Mouse (Mus musculus) heart, embryonic 13.5 days (tissue): Measurements from ENCODE around the gene Sstr4. TPM values are rescaled to one million over a fixed set of nuclear protein-coding genes. Genes with fewer than 3 reads are reported as not detected.

ENCODE experiments used
- ATAC-seq: fragments of 200-750 bp; cut with Nextera tagmentation; 2 replicates; pipeline ENCODE4 v1.8.0; 2017; ENCODE audit warnings: moderate TSS enrichment; ENCODE audit not compliant: insufficient number of reproducible peaks, low FRiP score, low TSS enrichment; ENCODE audit errors: extremely low read depth
- H3K27ac ChIP-seq: fragments of 300-500 bp; sonication (generic); replicated peaks from 2 replicates; pipeline ENCODE4 v1.5.1; 2015; ENCODE audit warnings: moderate library complexity, mild to moderate bottlenecking, inconsistent platforms
- H3K27me3 ChIP-seq: fragments of 300-500 bp; sonication (generic); replicated peaks from 2 replicates; pipeline ENCODE4 v1.6.1; 2015; ENCODE audit warnings: mild to moderate bottlenecking, inconsistent platforms
- H3K36me3 ChIP-seq: fragments of 300-500 bp; sonication (generic); 2 replicates; pipeline ENCODE4 v1.6.1; 2015; ENCODE audit warnings: mild to moderate bottlenecking, inconsistent platforms
- H3K4me1 ChIP-seq: fragments of 300-500 bp; sonication (generic); 2 replicates; pipeline ENCODE4 v1.6.1; 2015; ENCODE audit warnings: inconsistent platforms
- H3K4me2 ChIP-seq: fragments of 300-500 bp; sonication (generic); 2 replicates; pipeline ENCODE4 v1.6.1; 2015; ENCODE audit warnings: inconsistent platforms, mild to moderate bottlenecking, moderate library complexity
- H3K4me3 ChIP-seq: fragments of 300-500 bp; sonication (generic); 2 replicates; pipeline ENCODE4 v1.5.1; 2015; ENCODE audit warnings: moderate library complexity, mild to moderate bottlenecking, inconsistent platforms
- H3K9ac ChIP-seq: fragments of 300-500 bp; sonication (generic); 2 replicates; pipeline ENCODE4 v1.6.1; 2015; ENCODE audit warnings: inconsistent platforms, mild to moderate bottlenecking, moderate library complexity
- H3K9me3 ChIP-seq: fragments of 300-500 bp; sonication (generic); 2 replicates; pipeline ENCODE4 v1.6.1; 2016; ENCODE audit warnings: inconsistent platforms
- WGBS: fragments of 180-500 bp; shearing (Covaris S2); methylation state at CpG from one replicate; pipeline ENCODE4 v1.1.7; 2015; ENCODE audit warnings: mixed read lengths; 5-methylcytosine and 5-hydroxymethylcytosine counted together
- polyA plus RNA-seq: library from polyadenylated mRNA; unstranded; fragments of >200 nt; fragmentation: Nextera tagmentation; extraction: Ambion mirVana; gene quantifications from 2 replicates; pipeline ENCODE4 v1.2.1, GENCODE M21; 2015

The Sstr4 gene
- polyA plus RNA-seq = 0.94 and 1.3 TPM in 2 replicates

- peaks cover 34% of the 10 kb centered on the region for H3K4me1 ChIP-seq
- H3K4me2 ChIP-seq = peak within 1 kb of the TSS; percentile 100
- peak within 1 kb of the TSS; percentile 64 for H3K4me3 ChIP-seq
- no peaks in the 10 kb centered on the region for H3K9me3 ChIP-seq
- peaks cover 75% of the 10 kb centered on the region for H3K27me3 ChIP-seq
- WGBS = 4% methylated on average over 83 of the region's 83 CpGs
- peak within 1 kb of the TSS; percentile 74 for H3K9ac ChIP-seq
- ATAC-seq = no peak
- H3K36me3 ChIP-seq = no peaks in the 10 kb centered on the region
- no peak within 1 kb of the TSS for H3K27ac ChIP-seq
Observed at GRCm38 (mm10) chr2:148395131-148396051, at the start of gene Sstr4. Gene Sstr4 (plus strand): TSS chr2:148395344.

DNA sequence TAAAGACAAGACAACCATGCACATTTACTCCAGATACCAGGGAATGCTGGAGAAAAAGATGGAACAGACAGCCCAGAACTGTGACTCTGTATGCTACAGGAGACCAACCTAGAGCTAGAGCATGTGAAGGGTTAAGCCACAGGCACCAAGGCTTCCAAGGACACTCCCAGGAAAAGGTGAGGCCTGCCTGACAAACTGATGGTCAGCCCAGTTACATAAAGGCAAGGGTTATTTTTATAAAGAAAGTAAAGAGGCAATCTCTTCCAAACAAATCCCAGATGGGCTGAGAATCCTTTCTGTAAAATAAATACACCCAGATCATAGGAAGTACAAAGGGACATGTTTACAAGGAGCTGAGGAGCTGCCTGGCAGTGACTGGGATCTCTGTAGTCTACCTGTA, 49.8 kb upstream of the Sstr4 start:
- Histone ChIP-seq H3K4me1 (no peaks in the 10 kb centered on the region), H3K36me3 (no peaks in the 10 kb centered on the region), H3K4me3 (no peak overlapping the region), H3K4me2 (no peak overlapping the region), H3K9ac (no peak overlapping the region), H3K9me3 (no peaks in the 10 kb centered on the region), H3K27ac (no peak overlapping the region), H3K27me3 (no peaks in the 10 kb centered on the region)
- no peak for ATAC-seq

DNA sequence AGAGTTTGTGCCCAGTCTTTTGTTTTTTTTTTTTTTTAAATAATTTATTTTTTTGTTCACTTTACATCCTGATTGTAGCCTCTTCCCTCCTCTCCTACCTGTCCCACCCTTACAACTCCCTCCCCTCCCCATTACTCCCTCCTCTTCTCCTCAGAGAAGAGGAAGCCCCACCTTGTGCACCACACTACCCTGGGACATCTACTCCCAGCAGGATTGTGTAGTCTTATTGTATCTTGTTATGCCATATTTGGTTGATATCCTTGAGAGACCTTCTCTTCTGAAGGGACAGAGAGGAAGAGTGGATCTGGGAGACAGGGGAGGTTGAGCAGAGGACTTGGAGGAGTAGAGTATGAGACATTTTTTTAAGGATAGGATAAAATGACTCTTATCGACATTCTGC, 48.2 kb upstream of the Sstr4 start:
- no peak overlapping the region for H3K27ac ChIP-seq
- H3K4me2 ChIP-seq = no peak overlapping the region
- H3K4me1 ChIP-seq = no peaks in the 10 kb centered on the region
- no peaks in the 10 kb centered on the region for H3K36me3 ChIP-seq
- no peak overlapping the region for H3K9ac ChIP-seq
- H3K27me3 ChIP-seq = no peaks in the 10 kb centered on the region
- ATAC-seq = no peak
- H3K4me3 ChIP-seq = no peak overlapping the region
- WGBS = 77% methylated on average over 1 of the region's 1 CpGs
- no peaks in the 10 kb centered on the region for H3K9me3 ChIP-seq

DNA sequence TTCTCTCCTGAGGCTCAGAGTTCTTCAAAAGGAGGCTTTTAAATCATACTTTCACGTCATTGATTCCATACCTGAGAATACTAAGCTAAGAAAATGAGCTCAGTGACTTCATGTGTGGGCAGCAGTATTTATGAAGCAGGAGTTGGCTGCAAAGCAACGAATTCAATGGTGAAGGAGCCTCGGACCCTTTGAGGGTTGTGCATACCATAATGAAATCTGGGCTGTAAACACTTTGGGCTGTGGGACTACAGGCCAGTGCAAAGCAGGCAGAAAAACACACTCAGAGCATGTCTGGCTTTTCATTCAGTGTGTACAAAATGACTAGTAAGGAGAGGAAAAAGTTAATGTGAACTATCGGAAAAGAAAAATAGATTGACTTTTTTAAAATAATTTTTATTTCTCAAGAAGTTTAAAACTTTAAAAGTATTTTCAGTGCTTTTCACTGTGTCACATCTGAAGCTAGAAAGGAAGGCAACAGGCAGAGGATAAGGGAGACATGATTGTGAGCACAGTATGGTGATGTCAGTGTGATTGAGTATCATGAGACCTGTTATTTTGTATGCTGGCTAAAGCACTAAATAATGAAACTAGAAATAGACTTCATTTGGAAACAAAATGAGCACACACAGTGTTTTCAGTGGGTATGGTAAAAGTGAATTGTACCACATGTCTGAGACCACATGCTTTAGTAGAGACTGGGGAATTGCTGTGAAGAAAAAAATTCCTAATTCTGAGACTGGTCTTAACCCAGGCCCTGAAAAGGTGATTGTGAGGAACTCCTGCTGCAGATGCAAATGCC, 45.4 kb upstream of the Sstr4 start:
- H3K4me1 ChIP-seq = no peaks in the 10 kb centered on the region
- WGBS = 71% methylated on average over 4 of the region's 4 CpGs
- no peak overlapping the region for H3K4me2 ChIP-seq
- H3K36me3 ChIP-seq = no peaks in the 10 kb centered on the region
- H3K9ac ChIP-seq = no peak overlapping the region
- no peaks in the 10 kb centered on the region for H3K27me3 ChIP-seq
- no peak overlapping the region for H3K4me3 ChIP-seq
- no peak for ATAC-seq
- H3K9me3 ChIP-seq = no peaks in the 10 kb centered on the region
- no peak overlapping the region for H3K27ac ChIP-seq

DNA sequence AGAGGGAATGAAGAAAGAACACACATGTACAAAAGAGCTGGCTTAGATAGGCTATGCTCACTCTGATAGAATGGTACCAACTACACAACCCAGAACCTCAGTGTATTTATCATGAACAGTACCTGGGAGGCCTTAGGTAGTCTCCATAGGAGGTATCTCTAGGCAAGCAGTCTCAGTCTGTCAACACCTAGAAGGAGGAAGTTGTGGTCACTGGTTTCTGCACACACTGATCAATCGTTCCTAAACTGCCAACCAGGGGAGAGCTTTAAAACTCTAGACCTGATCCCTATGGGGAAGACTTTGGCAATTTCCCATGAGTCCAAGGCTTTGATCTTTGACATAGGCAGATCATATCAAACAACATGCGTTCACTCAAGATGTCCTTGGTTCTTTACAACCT, 44.7 kb upstream of the Sstr4 start:
- H3K27ac ChIP-seq = no peak overlapping the region
- no peak overlapping the region for H3K4me3 ChIP-seq
- no peaks in the 10 kb centered on the region for H3K36me3 ChIP-seq
- WGBS = 44% methylated on average over 2 of the region's 2 CpGs
- H3K4me2 ChIP-seq = no peak overlapping the region
- no peak overlapping the region for H3K9ac ChIP-seq
- H3K9me3 ChIP-seq = no peaks in the 10 kb centered on the region
- H3K27me3 ChIP-seq = no peaks in the 10 kb centered on the region
- no peak for ATAC-seq
- no peaks in the 10 kb centered on the region for H3K4me1 ChIP-seq

DNA sequence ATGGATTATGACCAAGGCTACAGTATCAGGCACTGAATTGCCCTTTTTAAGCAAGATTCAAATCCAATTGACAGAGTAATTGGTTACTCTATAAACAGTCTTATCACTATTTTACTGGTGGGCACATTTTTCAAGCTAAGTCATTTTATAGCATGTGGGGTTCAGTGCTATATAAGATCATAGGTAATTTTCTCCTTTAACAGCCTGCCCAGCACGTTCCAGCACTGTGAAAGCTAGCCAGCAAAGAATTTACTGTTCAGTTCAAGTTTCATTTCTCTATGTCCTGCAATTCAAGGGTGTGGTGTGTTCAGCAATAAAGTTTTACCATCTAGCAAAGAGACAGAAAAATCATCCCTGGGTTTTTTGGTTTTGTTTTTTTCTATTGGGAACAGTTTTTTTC, 42.5 kb upstream of the Sstr4 start:
- Histone ChIP-seq H3K27me3 (no peaks in the 10 kb centered on the region), H3K4me3 (no peak overlapping the region), H3K36me3 (no peaks in the 10 kb centered on the region), H3K9me3 (no peaks in the 10 kb centered on the region), H3K9ac (no peak overlapping the region), H3K4me2 (no peak overlapping the region), H3K27ac (no peak overlapping the region), H3K4me1 (no peaks in the 10 kb centered on the region)
- WGBS = 67% methylated on average over 1 of the region's 1 CpGs
- ATAC-seq = no peak

DNA sequence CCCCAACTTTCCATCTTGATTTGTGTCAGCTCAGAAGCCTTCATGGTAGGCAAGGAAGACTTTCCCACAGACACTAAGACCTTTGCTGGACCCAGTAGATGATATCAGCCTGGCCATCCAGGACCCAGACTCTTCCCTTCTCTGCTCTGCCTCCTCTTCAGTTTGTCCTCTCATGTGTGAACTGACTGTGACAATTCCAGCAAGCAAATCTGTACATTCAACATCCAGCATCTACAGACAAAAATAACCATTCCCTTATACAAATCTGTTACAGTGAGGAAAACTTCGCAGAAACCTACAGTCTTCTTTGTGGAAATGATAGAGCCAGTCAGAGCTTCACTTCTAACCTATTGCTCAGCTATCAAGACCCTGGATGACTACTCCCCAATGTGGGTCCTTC, 38.0 kb upstream of the Sstr4 start:
- no peak overlapping the region for H3K27ac ChIP-seq
- no peaks in the 10 kb centered on the region for H3K27me3 ChIP-seq
- H3K4me1 ChIP-seq = no peaks in the 10 kb centered on the region
- H3K36me3 ChIP-seq = no peaks in the 10 kb centered on the region
- WGBS = 68% methylated on average over 1 of the region's 1 CpGs
- H3K9ac ChIP-seq = no peak overlapping the region
- H3K4me2 ChIP-seq = no peak overlapping the region
- H3K4me3 ChIP-seq = no peak overlapping the region
- no peaks in the 10 kb centered on the region for H3K9me3 ChIP-seq
- ATAC-seq = no peak

- no peak for ATAC-seq
- Histone ChIP-seq H3K4me3 (no peak overlapping the region), H3K9me3 (no peaks in the 10 kb centered on the region), H3K36me3 (no peaks in the 10 kb centered on the region), H3K4me1 (no peaks in the 10 kb centered on the region), H3K4me2 (no peak overlapping the region), H3K27me3 (peaks cover 20% of the 10 kb centered on the region; the same call in 1 of the 2 replicates), H3K27ac (no peak overlapping the region), H3K9ac (no peak overlapping the region)
- WGBS = 87% methylated on average over 3 of the region's 3 CpGs
Observed at GRCm38 (mm10) chr2:148364536-148364935, 30.6 kb upstream of the Sstr4 start.

DNA sequence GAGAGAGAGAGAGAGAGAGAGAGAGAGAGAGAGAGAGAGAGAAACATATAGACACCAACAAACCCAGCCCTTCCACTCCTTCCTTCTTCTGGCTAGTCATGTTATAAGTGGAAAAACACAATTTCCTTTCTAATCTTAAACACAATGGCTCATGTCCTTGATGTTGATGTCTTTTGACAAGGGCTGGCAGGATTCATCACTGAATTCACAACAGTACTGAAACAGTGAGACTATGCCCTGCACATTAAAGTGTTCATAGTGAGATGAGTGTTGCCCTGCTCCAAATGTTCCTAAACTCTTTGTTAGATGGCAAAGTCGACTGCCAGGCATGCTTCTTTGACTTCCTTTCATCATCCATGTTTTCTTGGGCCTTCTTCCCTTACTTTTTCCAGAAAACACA, 29.9 kb upstream of the Sstr4 start:
- Histone ChIP-seq H3K27me3 (peaks cover 23% of the 10 kb centered on the region; the same call in 1 of the 2 replicates), H3K27ac (0 out of 2 replicates have a peak overlapping the region, but pooled peaks have one; percentile 6), H3K4me2 (no peak overlapping the region), H3K4me1 (no peaks in the 10 kb centered on the region), H3K9ac (no peak overlapping the region), H3K4me3 (no peak overlapping the region), H3K9me3 (no peaks in the 10 kb centered on the region), H3K36me3 (no peaks in the 10 kb centered on the region)
- 33% methylated on average over 1 of the region's 1 CpGs for WGBS
- no peak for ATAC-seq

DNA sequence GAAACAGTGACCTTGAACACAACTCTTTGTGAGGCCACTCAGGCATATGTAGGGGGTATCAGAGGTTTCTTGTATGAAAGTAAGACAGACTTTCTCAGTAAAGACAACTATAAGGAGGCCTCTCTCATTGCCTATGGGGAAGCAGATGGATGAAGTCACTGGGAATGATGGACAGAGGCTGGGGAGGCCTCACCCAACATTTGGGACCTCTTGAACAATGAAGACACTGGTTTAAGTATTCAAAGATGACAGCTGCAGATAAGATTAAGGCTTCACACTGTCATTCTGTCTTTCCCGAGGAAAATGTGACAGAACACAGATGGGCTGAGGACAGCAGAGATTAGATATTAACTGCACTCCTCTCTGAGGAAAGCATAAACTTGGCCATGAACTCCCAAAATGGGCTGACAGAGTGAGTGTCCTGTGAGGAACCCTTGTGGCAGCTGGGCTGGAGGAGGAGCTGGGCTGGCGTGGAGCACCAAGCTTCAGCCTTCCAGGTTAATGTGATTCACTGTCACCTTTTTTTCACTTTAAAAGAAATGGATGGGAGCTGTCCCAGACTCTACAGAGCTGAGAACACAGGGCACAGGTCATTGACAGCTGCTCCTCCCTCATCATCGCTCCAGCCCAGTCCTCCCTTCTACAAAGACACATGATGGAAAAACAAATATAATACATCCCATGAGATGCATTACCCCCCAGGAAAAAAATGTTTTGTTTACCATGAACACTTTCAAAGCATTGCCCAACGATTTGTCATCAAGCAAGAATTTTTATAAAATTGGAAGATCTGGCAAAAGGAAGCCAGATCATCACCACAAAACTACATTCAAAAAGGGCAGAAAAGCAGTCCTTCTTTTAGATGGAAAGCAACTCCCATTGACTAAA, 23.2 kb upstream of the Sstr4 start:
- 30% methylated on average over 4 of the region's 4 CpGs for WGBS

DNA sequence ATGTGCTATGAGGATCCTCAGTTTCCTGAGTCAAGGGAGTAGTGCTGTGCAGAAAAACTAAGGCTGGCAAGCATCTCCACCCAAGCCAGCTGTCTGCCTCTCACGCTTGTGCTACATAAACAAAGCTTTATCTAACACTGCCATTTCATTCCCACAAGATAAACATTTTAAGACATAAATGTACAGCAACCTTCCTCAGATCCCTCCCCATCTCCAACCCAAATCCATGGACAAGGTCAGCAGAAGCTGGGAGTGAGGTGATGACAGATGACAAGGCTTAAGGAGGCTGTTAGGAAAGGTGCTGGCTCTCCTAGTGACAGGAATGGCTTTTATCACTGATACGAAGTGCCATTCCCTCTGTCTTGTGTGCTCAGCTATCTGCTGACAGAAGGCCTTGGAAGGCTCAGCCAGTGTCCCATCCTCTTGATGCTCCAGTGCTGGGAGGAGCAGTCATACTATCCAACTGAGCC, 21.5 kb upstream of the Sstr4 start:
- Histone ChIP-seq H3K27me3 (peaks cover 45% of the 10 kb centered on the region), H3K36me3 (no peaks in the 10 kb centered on the region), H3K27ac (no peak overlapping the region), H3K9me3 (no peaks in the 10 kb centered on the region), H3K4me1 (peaks cover 29% of the 10 kb centered on the region), H3K4me2 (no peak overlapping the region), H3K9ac (no peak overlapping the region), H3K4me3 (no peak overlapping the region)
- no peak for ATAC-seq
- WGBS = 7% methylated on average over 2 of the region's 2 CpGs

More for the DNA sequence above, 23.2 kb upstream of the Sstr4 start:
- ATAC-seq = peak; percentile 40; the same call in 1 of the 2 replicates
- H3K4me1 ChIP-seq = peaks cover 29% of the 10 kb centered on the region
- H3K4me3 ChIP-seq = no peak overlapping the region
- no peak overlapping the region for H3K4me2 ChIP-seq
- peaks cover 36% of the 10 kb centered on the region; the same call in 1 of the 2 replicates for H3K27me3 ChIP-seq
- no peak overlapping the region for H3K9ac ChIP-seq
- no peaks in the 10 kb centered on the region for H3K36me3 ChIP-seq
- H3K9me3 ChIP-seq = no peaks in the 10 kb centered on the region
- no peak overlapping the region for H3K27ac ChIP-seq
